Mouse (Mus musculus) stomach, embryonic 14.5 days (tissue): ENCODE data around the gene Wfs1. TPM values are rescaled to one million over a fixed set of nuclear protein-coding genes. Genes with fewer than 3 reads are reported as not detected.

Source experiments
- ATAC-seq: fragments of 200-750 bp; cut with Nextera tagmentation; 2 replicates; pipeline ENCODE4 v1.8.0; 2017; ENCODE audit warnings: low read depth, moderate TSS enrichment; ENCODE audit not compliant: insufficient number of reproducible peaks, insufficient read depth, low FRiP score
- H3K27ac ChIP-seq: fragments of 300-500 bp; sonication (generic); 2 replicates; pipeline ENCODE4 v1.5.1; 2014; ENCODE audit warnings: mild to moderate bottlenecking, low read length, moderate library complexity, mixed read lengths
- H3K27me3 ChIP-seq: fragments of 300-500 bp; sonication (generic); 2 replicates; pipeline ENCODE4 v1.6.1; 2014; ENCODE audit warnings: low read length, control low read depth, mixed read lengths; ENCODE audit not compliant: control insufficient read depth, insufficient read depth
- H3K36me3 ChIP-seq: fragments of 300-500 bp; sonication (generic); 2 replicates; pipeline ENCODE4 v1.6.1; 2014; ENCODE audit warnings: mild to moderate bottlenecking, control low read depth, low read length, moderate library complexity, mixed read lengths; ENCODE audit not compliant: control insufficient read depth, insufficient read depth
- H3K4me1 ChIP-seq: fragments of 300-500 bp; sonication (generic); 2 replicates; pipeline ENCODE4 v1.6.1; 2014; ENCODE audit warnings: low read length, control low read depth, mixed read lengths; ENCODE audit not compliant: control insufficient read depth, insufficient read depth
- H3K4me2 ChIP-seq: fragments of 300-500 bp; sonication (generic); replicated peaks from 2 replicates; pipeline ENCODE4 v1.6.1; 2014; ENCODE audit warnings: low read depth, low read length, control low read depth
- H3K4me3 ChIP-seq: fragments of 300-500 bp; sonication (generic); 2 replicates; pipeline ENCODE4 v1.5.1; 2014; ENCODE audit warnings: low read depth, low read length, control low read depth
- H3K9ac ChIP-seq: fragments of 300-500 bp; sonication (generic); replicated peaks from 2 replicates; pipeline ENCODE4 v1.6.1; 2014; ENCODE audit warnings: low read depth, mild to moderate bottlenecking, control low read depth, low read length, moderate library complexity, mixed read lengths
- H3K9me3 ChIP-seq: fragments of 300-500 bp; sonication (generic); 2 replicates; pipeline ENCODE4 v1.6.1; 2016; ENCODE audit warnings: low read depth, low read length, control low read depth; ENCODE audit not compliant: control insufficient read depth
- WGBS: fragments of 180-500 bp; shearing (Covaris S2); extraction: QIAGEN DNeasy Blood & Tissue Kit; methylation state at CpG from one replicate; pipeline ENCODE4 v1.1.7; 2014; 5-methylcytosine and 5-hydroxymethylcytosine counted together
- polyA plus RNA-seq: library from polyadenylated mRNA; unstranded; fragments of >200 nt; fragmentation: Nextera tagmentation; extraction: Ambion mirVana; gene quantifications from 2 replicates; pipeline ENCODE4 v1.2.1, GENCODE M21; 2014

The Wfs1 gene
- polyA plus RNA-seq, 1 experiment from 2014 or later = 9.4 TPM

GRCm38 (mm10) chr5:36977809-36978208, 11.2 kb downstream of the Wfs1 start:
- H3K4me3 ChIP-seq = no peak overlapping the region
- H3K27ac ChIP-seq = no peak overlapping the region
- WGBS = 71% methylated on average over 9 of the region's 9 CpGs
- no peaks in the 10 kb centered on the region for H3K27me3 ChIP-seq
- no peaks in the 10 kb centered on the region for H3K9me3 ChIP-seq
- H3K36me3 ChIP-seq = peaks cover 7% of the 10 kb centered on the region
- no peak for ATAC-seq
- H3K9ac ChIP-seq = no peak overlapping the region
- H3K4me1 ChIP-seq = no peaks in the 10 kb centered on the region
- H3K4me2 ChIP-seq = no peak overlapping the region

- H3K9ac ChIP-seq = no peak overlapping the region
- ATAC-seq = no peak
Observed at GRCm38 (mm10) chr5:36975336-36975735, 13.7 kb downstream of the Wfs1 start.

GRCm38 (mm10) chr5:36971587-36971986, 17.4 kb downstream of the Wfs1 start:
- Histone ChIP-seq H3K4me1 (no peaks in the 10 kb centered on the region), H3K9ac (no peak overlapping the region), H3K9me3 (no peaks in the 10 kb centered on the region), H3K4me3 (no peak overlapping the region), H3K27me3 (no peaks in the 10 kb centered on the region), H3K27ac (no peak overlapping the region), H3K36me3 (peaks cover 27% of the 10 kb centered on the region), H3K4me2 (no peak overlapping the region)
- 89% methylated on average over 8 of the region's 8 CpGs for WGBS
- no peak for ATAC-seq

More at GRCm38 (mm10) chr5:36975336-36975735, 13.7 kb downstream of the Wfs1 start:
- Histone ChIP-seq H3K27ac (no peak overlapping the region), H3K27me3 (no peaks in the 10 kb centered on the region), H3K4me2 (no peak overlapping the region), H3K4me1 (no peaks in the 10 kb centered on the region), H3K4me3 (no peak overlapping the region), H3K9me3 (no peaks in the 10 kb centered on the region), H3K36me3 (peaks cover 15% of the 10 kb centered on the region)
- WGBS = 86% methylated on average over 13 of the region's 13 CpGs

- Histone ChIP-seq H3K27ac (no peak overlapping the region), H3K27me3 (no peaks in the 10 kb centered on the region)
- no peak for ATAC-seq
Observed at GRCm38 (mm10) chr5:36960501-36960900, 28.5 kb downstream of the Wfs1 start.

GRCm38 (mm10) chr5:36958837-36959236, 30.2 kb downstream of the Wfs1 start:
- H3K4me3 ChIP-seq = no peak overlapping the region
- no peak for ATAC-seq
- 32% methylated on average over 5 of the region's 5 CpGs for WGBS
- no peaks in the 10 kb centered on the region for H3K36me3 ChIP-seq
- H3K27ac ChIP-seq = no peak overlapping the region
- H3K9me3 ChIP-seq = no peaks in the 10 kb centered on the region
- H3K27me3 ChIP-seq = no peaks in the 10 kb centered on the region
- no peaks in the 10 kb centered on the region for H3K4me1 ChIP-seq
- H3K9ac ChIP-seq = no peak overlapping the region
- no peak overlapping the region for H3K4me2 ChIP-seq

More at GRCm38 (mm10) chr5:36960501-36960900, 28.5 kb downstream of the Wfs1 start:
- peaks cover 4% of the 10 kb centered on the region for H3K36me3 ChIP-seq
- no peak overlapping the region for H3K4me2 ChIP-seq
- 30% methylated on average over 5 of the region's 5 CpGs for WGBS
- no peak overlapping the region for H3K4me3 ChIP-seq
- no peaks in the 10 kb centered on the region for H3K9me3 ChIP-seq
- H3K4me1 ChIP-seq = no peaks in the 10 kb centered on the region
- no peak overlapping the region for H3K9ac ChIP-seq

GRCm38 (mm10) chr5:36955366-36955765, 33.6 kb downstream of the Wfs1 start:
- Histone ChIP-seq H3K9me3 (no peaks in the 10 kb centered on the region), H3K27me3 (no peaks in the 10 kb centered on the region), H3K36me3 (no peaks in the 10 kb centered on the region), H3K4me3 (no peak overlapping the region), H3K27ac (no peak overlapping the region), H3K4me2 (no peak overlapping the region), H3K4me1 (no peaks in the 10 kb centered on the region), H3K9ac (no peak overlapping the region)
- WGBS = 5% methylated on average over 4 of the region's 4 CpGs
- no peak for ATAC-seq

GRCm38 (mm10) chr5:36952311-36952710, 36.7 kb downstream of the Wfs1 start:
- 89% methylated on average over 15 of the region's 15 CpGs for WGBS

GRCm38 (mm10) chr5:36950871-36951270, 38.1 kb downstream of the Wfs1 start:
- H3K27ac ChIP-seq = no peak overlapping the region
- no peaks in the 10 kb centered on the region for H3K9me3 ChIP-seq
- H3K4me1 ChIP-seq = no peaks in the 10 kb centered on the region
- no peak for ATAC-seq
- H3K4me2 ChIP-seq = no peak overlapping the region
- no peaks in the 10 kb centered on the region for H3K36me3 ChIP-seq
- WGBS = 58% methylated on average over 2 of the region's 2 CpGs
- no peaks in the 10 kb centered on the region for H3K27me3 ChIP-seq
- no peak overlapping the region for H3K9ac ChIP-seq
- H3K4me3 ChIP-seq = no peak overlapping the region

More at GRCm38 (mm10) chr5:36952311-36952710, 36.7 kb downstream of the Wfs1 start:
- Histone ChIP-seq H3K27ac (no peak overlapping the region), H3K27me3 (no peaks in the 10 kb centered on the region), H3K36me3 (no peaks in the 10 kb centered on the region), H3K4me3 (no peak overlapping the region), H3K9ac (no peak overlapping the region), H3K9me3 (no peaks in the 10 kb centered on the region), H3K4me2 (no peak overlapping the region), H3K4me1 (no peaks in the 10 kb centered on the region)
- no peak for ATAC-seq

- no peaks in the 10 kb centered on the region for H3K4me1 ChIP-seq
- no peak overlapping the region for H3K9ac ChIP-seq
- no peaks in the 10 kb centered on the region for H3K9me3 ChIP-seq
- no peaks in the 10 kb centered on the region for H3K27me3 ChIP-seq
- H3K4me2 ChIP-seq = no peak overlapping the region
- no peaks in the 10 kb centered on the region for H3K36me3 ChIP-seq
- no peak overlapping the region for H3K27ac ChIP-seq
- ATAC-seq = no peak
- 12% methylated on average over 3 of the region's 3 CpGs for WGBS
- H3K4me3 ChIP-seq = no peak overlapping the region
Observed at GRCm38 (mm10) chr5:36948831-36949230, 40.2 kb downstream of the Wfs1 start.
